Mouse (Mus musculus): ENCODE results near the gene Eps15l1. TPM values are rescaled to one million over a fixed set of nuclear protein-coding genes. Genes with fewer than 3 reads are reported as not detected.

Gene Eps15l1
- total RNA-seq, 2 experiments from 2014 or later: 63.3 to 69.5 TPM

DNA sequence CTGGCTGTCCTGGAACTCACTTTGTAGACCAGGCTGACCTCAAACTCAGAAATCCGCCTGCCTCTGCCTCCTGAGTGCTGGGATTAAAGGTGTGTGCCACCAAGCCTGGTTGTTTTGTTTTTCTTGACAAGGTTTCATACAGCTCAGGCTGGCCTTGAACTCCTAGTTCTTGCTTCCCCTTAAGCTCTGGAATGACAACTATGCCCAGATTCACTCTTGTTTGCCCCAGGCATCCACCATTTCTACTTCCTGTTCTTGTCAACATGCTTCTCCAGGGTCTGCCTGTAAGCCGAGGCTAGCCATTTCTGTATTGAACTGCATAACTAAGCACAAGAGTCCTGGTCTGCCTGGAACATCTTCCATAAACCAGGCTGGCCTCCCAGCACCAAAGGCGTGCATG is 92.1 kb downstream of the Eps15l1 start:
- intact Hi-C loops (cut with DNase I): no loop called here
- no peak for DNase-seq (ENCODE audit: low spot score in 2 of 2)

GRCm38 (mm10) chr8:72324708-72325107 is 96.6 kb downstream of the Eps15l1 start:
- intact Hi-C loops (cut with DNase I): no loop called here

DNA sequence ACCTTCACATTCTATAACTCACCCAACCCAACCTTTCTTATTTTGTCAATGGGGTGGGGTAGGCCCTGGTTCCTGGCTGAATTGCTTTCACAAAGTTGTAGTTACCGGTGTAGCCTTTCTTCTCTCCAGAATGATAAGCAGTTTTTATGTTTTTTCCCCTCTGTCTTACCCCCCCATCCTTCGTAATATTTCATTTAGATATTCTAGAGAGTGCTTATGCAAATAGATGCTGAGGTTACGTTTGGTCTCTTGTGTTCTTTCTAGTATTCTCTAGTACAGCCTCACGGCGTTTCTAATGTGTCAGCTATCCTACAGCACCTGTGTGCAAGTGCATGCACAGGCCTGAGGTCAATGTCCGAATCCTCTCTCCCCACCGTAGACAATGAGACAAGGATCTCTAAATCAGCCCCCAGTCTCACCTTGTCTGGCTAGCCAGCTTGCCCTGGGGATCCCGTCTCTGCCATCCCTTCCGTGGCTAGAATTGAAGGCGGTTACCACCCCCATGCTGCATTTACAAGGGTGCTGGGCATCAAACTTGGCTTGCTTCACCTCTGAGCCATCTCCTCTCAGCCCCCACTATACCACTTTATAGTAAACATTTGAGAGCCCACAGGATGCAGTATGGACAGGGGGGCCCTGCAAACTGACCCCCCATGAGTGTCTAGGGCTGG is 97.1 kb downstream of the Eps15l1 start:
- no peak for DNase-seq (ENCODE audit: low spot score in 2 of 2)
- intact Hi-C loops (cut with DNase I): no loop called here

More at GRCm38 (mm10) chr8:72324708-72325107, 96.6 kb downstream of the Eps15l1 start:
- no peak for DNase-seq (ENCODE audit: low spot score in 2 of 2)

DNA sequence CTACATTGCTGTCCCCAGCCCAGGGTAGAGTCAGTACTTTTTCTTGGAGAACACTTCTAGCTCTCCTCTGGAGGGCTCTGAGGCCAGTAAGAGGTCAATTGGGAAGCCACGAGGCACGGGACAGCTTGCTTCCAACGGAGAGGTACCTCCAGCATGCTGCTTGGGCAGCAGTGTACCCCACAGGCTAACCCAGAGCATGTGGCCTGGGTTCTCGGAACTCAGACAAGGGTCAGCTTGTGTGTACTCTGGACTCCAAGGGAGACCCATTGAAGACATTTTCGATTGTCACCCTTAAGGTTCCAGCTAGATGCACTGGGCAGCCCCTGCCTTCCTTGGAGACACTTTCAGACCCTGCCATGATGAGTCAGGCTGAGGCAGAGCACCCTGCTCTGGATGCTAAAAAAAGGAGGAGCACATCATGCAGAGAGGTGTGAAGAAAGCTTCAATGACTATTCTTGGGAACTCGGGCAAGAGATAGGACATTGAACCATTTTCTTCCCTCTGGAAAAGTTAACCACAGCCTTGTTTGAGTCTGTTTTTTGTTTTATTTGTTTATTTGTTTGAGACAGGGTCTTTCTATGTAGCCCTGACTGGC is 98.0 kb downstream of the Eps15l1 start:
- intact Hi-C loops (cut with DNase I): no loop called here
- no peak for DNase-seq (ENCODE audit: low spot score in 2 of 2)

GRCm38 (mm10) chr8:72322471-72322889 is 98.8 kb downstream of the Eps15l1 start:
- intact Hi-C loops (cut with DNase I): no loop called here
- no peak for DNase-seq (ENCODE audit: low spot score in 2 of 2)

- intact Hi-C loops (cut with DNase I): no loop called here
- no peak for DNase-seq (ENCODE audit: low spot score in 2 of 2)
These were observed 99.4 kb downstream of the Eps15l1 start for GRCm38 (mm10) chr8:72321635-72322441.

- intact Hi-C loops (cut with DNase I): no loop called here
- DNase-seq (ENCODE audit: low spot score in 2 of 2): no peak
These were observed 100.3 kb downstream of the Eps15l1 start for GRCm38 (mm10) chr8:72320803-72321583.

GRCm38 (mm10) chr8:72319921-72320802 is 101.1 kb downstream of the Eps15l1 start:
- intact Hi-C loops (cut with DNase I): no loop called here
- DNase-seq (ENCODE audit: low spot score in 2 of 2): no peak

DNA sequence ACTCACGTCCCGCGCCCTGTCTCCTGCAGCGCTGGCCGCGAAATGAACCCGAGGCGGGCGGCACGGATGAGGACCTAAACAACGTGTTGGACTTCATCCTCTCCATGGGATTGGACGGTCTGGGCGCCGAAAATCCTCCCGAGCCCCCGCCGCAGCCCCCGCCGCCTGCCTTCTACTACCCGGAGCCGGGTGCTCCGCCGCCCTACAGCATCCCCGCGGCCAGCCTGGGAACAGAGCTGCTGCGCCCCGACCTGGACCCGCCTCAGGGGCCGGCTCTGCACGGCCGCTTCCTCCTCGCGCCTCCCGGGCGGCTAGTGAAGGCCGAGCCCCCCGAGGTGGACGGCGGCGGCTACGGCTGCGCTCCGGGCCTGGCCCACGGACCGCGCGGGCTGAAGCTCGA is 101.9 kb downstream of the Eps15l1 start:
- DNase-seq (ENCODE audit: low spot score in 2 of 2): no peak
- intact Hi-C loops (cut with DNase I): no loop called here

DNA sequence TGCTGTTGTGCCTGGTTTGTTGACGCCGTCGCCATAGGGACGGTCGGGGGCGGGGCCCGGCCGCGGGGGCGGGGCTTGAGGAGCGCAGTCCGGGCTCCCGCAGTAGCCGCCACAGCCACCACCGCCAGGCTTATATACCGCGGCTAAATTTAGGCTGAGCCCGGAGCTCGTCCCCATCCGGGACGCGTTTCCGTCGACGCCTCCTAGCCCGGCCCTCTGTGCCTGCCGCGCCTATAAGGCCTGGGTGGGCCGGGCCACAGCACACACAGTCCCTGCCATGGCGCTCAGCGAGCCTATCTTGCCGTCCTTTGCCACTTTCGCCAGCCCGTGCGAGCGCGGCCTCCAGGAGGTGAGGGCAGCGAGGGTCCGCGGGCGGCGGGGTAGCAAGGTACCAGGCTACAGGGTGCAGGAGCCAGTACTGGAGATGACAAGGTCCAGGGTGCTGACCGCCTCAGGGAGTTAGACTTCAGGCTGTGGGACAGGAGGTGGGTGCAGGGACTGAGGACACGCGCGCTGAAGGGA is 102.4 kb downstream of the Eps15l1 start, which contains the start of gene Klf2:
Gene Klf2, plus strand, starts transcription at position 233 of the 522 bp plus-strand sequence.
- intact Hi-C loops (cut with DNase I): no loop called here
- DNase-seq (ENCODE audit: low spot score in 2 of 2): peak; percentile 91 to 95

GRCm38 (mm10) chr8:72317741-72318301 is 103.4 kb downstream of the Eps15l1 start:
- no peak for DNase-seq (ENCODE audit: low spot score in 2 of 2)
- intact Hi-C loops (cut with DNase I): no loop called here

- intact Hi-C loops (cut with DNase I): no loop called here
- DNase-seq (ENCODE audit: low spot score in 2 of 2): no peak
These were observed 105.1 kb downstream of the Eps15l1 start for GRCm38 (mm10) chr8:72316053-72316695.

GRCm38 (mm10) chr8:72312926-72313518 is 108.2 kb downstream of the Eps15l1 start:
- DNase-seq (ENCODE audit: low spot score in 2 of 2): no peak
- intact Hi-C loops (cut with DNase I): no loop called here

- peak; percentile 64 to 81 for DNase-seq (ENCODE audit: low spot score in 2 of 2)
- intact Hi-C loops (cut with DNase I): no loop called here
These were observed 110.3 kb downstream of the Eps15l1 start for GRCm38 (mm10) chr8:72310849-72311506.

DNA sequence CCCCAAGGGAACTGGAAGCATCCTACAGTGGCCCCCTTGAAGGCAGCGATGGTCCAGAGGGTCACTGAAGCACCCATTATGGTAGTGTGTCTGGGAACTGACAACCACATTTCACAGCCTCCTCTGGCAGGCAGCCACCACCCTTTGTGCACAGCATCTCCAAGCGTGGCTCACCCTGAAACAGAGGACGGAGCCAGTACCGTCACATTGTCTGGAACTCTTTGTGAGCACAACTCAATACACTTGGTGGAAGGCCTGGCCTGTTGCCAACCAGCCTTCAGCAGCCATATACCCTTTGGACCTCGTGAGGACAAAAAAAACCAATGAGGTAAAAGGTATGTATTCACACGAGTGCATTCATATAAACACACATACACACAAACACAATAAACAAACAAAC is 113.0 kb downstream of the Eps15l1 start:
- intact Hi-C loops (cut with DNase I): no loop called here
- no peak for DNase-seq (ENCODE audit: low spot score in 2 of 2)

DNA sequence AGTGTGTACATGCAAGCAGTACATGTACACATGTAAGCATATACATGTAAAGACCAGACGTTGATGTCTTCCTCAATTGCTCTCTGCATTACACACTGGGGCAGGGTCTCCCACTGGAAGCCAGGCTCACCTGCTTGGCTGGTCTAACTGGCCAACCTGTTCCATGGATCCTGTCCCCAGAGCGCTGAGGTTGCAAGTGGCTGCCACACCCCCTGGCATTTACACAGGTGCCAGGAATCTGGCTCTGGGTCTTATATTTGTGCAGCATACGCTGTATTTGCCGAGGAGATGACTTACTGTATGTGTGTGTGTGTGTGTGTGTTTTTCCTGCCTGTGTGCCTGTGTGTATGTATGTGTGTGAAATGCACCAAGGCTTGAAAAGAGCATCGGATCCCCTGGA is 114.3 kb downstream of the Eps15l1 start:
- intact Hi-C loops (cut with DNase I): no loop called here
- DNase-seq (ENCODE audit: low spot score in 2 of 2): no peak

Data from left cerebral cortex, postnatal 14 days (tissue).